Mouse (Mus musculus): ENCODE data around the gene Olfr49. TPM values are rescaled to one million over a fixed set of nuclear protein-coding genes. Genes with fewer than 3 reads are reported as not detected.

Gene Olfr49
- total RNA-seq, 2 experiments from 2014 or later = not detected

DNA sequence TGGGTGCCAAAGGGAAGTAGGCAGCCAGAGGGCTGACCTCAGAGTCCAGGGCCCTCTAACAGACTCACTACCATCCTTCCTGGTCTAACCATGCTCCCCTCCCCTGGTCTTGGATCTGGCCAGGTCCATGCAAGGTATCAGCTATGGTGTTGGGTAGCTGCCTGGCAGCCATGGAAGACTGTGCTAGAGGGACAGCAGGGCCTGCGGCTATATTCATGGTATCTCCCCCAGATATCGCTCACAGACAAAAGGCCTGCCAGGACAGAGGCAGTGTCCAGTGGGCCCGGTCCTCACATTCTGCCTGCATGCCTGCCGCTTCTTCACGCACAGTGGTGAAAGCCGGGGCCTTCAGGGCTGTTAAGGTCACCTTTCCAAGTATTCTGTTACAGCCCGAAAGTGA is 20.5 kb downstream of the Olfr49 start:
- intact Hi-C loops (cut with DNase I) = no loop called here

GRCm38 (mm10) chr14:54263099-54263498 is 21.6 kb downstream of the Olfr49 start:
- intact Hi-C loops (cut with DNase I) = no loop called here
- DNase-seq (ENCODE audit: extremely low spot score in 1 of 2, low spot score in 2 of 2) = no peak

More for the DNA sequence above, 20.5 kb downstream of the Olfr49 start:
- DNase-seq (ENCODE audit: extremely low spot score in 1 of 2, low spot score in 2 of 2) = no peak

DNA sequence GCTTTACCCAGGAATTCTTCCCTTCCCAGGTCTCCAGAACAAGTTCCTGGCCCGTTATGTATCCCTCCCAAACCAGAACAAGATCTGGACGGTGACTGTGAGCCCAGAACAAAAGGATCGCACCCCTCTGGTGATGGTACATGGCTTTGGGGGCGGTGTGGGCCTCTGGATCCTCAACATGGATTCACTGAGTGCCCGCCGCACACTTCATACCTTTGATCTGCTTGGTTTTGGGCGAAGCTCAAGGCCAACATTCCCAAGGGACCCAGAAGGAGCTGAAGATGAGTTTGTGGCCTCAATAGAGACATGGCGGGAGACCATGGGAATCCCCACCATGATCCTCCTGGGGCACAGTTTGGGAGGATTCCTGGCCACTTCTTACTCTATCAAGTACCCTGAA is 22.1 kb downstream of the Olfr49 start:
- DNase-seq (ENCODE audit: extremely low spot score in 1 of 2, low spot score in 2 of 2) = no peak

GRCm38 (mm10) chr14:54261386-54261785 is 23.4 kb downstream of the Olfr49 start:
- intact Hi-C loops (cut with DNase I) = no loop called here
- DNase-seq (ENCODE audit: extremely low spot score in 1 of 2, low spot score in 2 of 2) = no peak

More for the DNA sequence above, 22.1 kb downstream of the Olfr49 start:
- intact Hi-C loops (cut with DNase I) = no loop called here

- no peak for DNase-seq (ENCODE audit: extremely low spot score in 1 of 2, low spot score in 2 of 2)
- intact Hi-C loops (cut with DNase I) = no loop called here
Measured at GRCm38 (mm10) chr14:54260196-54260595, 24.5 kb downstream of the Olfr49 start.

- DNase-seq (ENCODE audit: extremely low spot score in 1 of 2, low spot score in 2 of 2) = no peak
- intact Hi-C loops (cut with DNase I) = no loop called here
Measured at GRCm38 (mm10) chr14:54259722-54260085, 25.0 kb downstream of the Olfr49 start.

DNA sequence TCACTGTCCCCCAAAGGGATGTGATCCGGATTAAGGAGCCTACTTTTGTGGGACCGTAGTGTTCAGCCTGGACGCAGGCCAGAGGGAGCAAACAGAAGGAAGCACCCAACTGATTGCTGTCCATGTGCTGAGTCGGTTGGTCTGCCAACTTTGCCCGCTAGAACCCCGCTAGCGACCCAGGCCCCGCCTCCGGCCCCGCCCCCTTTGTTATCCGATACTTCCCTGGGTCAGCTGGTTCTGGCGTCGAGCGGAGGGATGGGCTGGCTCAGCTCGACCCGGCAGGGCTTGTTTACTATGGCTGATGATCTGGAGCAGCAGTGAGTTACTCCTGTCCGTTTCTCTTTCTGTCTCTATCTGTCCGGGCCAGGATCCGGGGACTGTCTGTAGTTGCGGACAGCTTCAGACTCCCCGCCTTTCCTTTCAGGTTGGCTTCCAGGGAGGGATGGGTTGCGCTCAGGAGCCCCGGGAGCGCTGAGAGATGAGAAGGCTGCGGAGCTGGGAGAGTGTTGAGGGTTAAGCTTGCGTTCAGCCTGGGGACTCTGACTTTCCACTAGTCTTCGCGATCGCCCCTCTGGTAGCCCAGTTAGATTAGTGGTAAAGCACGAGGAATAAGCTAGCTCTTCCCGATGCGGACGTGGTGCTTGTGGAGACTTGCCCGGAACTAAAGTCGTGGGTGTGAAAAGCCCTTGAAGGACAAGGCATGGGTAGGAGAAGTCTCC is 25.6 kb downstream of the Olfr49 start:
- intact Hi-C loops (cut with DNase I) = no loop called here
- DNase-seq (ENCODE audit: extremely low spot score in 1 of 2, low spot score in 2 of 2) = peak; percentile 73 to 96

DNA sequence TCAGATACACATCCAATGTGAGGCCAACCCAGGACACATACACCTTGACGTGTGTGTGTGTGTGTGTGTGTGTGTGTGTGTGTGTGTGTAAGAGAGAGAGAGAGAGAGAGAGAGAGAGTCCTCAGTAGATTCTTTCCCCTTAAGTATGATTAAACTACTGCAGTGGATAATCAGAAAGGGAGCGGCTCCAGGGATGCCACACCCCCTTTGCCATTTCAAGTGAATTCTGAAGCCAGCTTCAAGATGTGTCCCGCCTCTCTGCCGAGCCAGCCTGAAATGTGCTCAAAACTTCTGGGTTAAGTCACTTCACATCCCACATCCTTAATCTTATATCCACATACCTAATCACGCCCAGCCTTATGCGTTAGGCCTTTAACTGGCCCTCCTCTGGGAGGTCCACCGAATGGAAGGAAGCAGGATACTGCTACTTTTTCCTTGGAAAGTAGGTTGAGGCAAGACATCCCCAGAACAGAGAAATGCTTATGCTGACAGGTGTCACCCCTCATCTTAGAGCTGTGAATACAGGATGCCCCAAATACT is 26.5 kb downstream of the Olfr49 start:
- no peak for DNase-seq (ENCODE audit: extremely low spot score in 1 of 2, low spot score in 2 of 2)
- intact Hi-C loops (cut with DNase I) = no loop called here

GRCm38 (mm10) chr14:54254670-54255202 is 30.0 kb downstream of the Olfr49 start:
- DNase-seq (ENCODE audit: extremely low spot score in 1 of 2, low spot score in 2 of 2) = no peak
- intact Hi-C loops (cut with DNase I) = loop anchor here (5.0 kb wide), 1 partner anchor 108 kb away; the partner anchor contains the start of gene Oxa1l

DNA sequence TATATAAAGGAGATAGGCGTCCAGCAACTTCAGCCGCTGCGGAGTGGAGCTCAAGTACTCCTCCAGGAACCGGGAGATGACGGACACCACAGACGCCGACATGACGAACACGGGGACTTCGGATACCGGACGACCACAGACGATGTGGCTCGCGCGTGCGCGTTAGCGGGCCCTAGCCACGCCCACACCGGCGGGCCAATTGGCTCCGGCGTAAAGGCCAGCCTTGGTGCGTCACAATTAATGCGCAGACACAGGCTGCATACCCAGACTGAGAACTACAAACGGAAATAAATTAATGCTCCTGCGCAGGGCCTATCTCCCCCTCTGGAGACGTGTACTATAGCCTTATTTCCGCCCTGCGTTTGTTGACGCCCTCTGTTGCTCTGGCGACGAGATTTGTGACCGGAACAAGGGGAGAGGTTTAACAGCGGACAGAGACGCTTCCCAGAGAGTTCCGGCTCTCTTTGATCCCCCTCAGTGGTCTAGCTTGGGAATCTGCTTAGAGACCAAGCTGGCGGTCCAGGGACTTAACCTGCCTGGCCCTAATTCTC is 30.9 kb downstream of the Olfr49 start, which contains the start of the genes Dad1 and Abhd4:
Gene Dad1 (minus strand): TSS at position 364 of the 551 bp plus-strand sequence.
Gene Abhd4 (plus strand): TSS at position 448 of the 551 bp plus-strand sequence.
- DNase-seq (ENCODE audit: extremely low spot score in 1 of 2, low spot score in 2 of 2) = peak; percentile 95 to 98
- intact Hi-C loops (cut with DNase I) = loop anchor here (5.0 kb wide), 1 partner anchor 108 kb away; the partner anchor contains the start of gene Oxa1l

- no peak for DNase-seq (ENCODE audit: extremely low spot score in 1 of 2, low spot score in 2 of 2)
- intact Hi-C loops (cut with DNase I) = loop anchor here (5.0 kb wide), 1 partner anchor 112 kb away; the partner anchor contains the start of gene Oxa1l
Measured at GRCm38 (mm10) chr14:54250122-54250521, 34.6 kb downstream of the Olfr49 start.

GRCm38 (mm10) chr14:54249326-54249725 is 35.4 kb downstream of the Olfr49 start:
- intact Hi-C loops (cut with DNase I) = no loop called here

DNA sequence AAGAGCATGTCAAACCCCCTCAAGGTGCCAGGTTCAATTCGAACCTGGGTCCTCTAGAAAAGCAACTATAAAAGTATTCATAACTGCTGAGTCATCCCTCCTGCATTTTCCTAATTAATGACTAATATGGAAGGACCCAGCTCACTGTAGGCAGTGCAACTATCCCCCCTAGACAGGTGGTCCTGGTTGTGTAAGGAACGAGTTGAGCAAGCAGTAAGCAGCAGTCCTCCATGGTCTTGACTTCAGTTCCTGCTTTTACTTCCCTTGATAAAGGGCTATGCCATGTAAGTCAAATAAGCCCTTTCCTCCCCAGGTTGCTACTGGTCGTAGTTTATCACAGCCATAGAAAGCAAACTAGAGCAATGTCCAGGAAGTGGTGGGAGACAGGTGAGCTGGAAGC is 38.5 kb downstream of the Olfr49 start:
- no peak for DNase-seq (ENCODE audit: extremely low spot score in 1 of 2, low spot score in 2 of 2)
- intact Hi-C loops (cut with DNase I) = no loop called here

More at GRCm38 (mm10) chr14:54249326-54249725, 35.4 kb downstream of the Olfr49 start:
- no peak for DNase-seq (ENCODE audit: extremely low spot score in 1 of 2, low spot score in 2 of 2)

DNA sequence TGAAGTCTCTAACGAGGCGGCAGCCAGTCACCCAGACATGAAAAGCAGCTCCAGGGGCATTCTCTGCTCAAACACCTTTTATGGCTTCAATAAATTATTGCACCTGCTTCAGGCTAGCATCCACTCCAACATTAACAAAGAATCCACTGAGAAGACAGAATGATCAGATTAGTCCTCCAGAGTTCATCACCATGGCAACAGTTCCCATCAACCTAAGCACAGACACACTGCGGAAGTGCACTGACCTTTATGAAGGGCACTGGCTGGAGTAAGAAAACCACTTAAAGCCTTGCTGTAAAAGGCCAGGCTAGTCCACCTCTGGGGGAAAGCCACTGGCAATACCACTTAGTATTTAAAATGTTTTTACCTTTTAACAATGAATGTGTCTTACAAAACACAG is 40.6 kb downstream of the Olfr49 start:
- DNase-seq (ENCODE audit: extremely low spot score in 1 of 2, low spot score in 2 of 2) = no peak
- intact Hi-C loops (cut with DNase I) = no loop called here

DNA sequence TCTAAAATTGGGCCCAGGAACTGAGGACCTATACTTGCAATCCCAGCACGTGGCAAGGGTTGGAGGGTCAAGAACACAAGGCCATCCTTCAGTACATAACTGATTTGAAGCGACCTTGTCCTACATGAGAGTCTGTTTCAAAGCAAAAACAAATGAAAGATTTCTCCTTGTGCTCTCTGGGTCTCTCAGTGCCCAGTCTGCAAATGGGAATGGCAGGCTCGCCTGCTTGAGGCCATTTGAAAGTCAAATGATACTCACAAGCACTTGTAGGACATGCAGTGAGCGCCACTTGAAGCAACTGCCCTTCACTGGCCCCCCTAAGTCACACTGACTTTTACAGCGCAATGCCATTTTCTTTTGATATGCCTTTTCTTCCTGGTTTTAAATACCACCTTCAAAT is 44.2 kb downstream of the Olfr49 start:
- no peak for DNase-seq (ENCODE audit: extremely low spot score in 1 of 2, low spot score in 2 of 2)
- intact Hi-C loops (cut with DNase I) = no loop called here

- peak; percentile 64 to 89 for DNase-seq (ENCODE audit: extremely low spot score in 1 of 2, low spot score in 2 of 2)
- intact Hi-C loops (cut with DNase I) = no loop called here
Measured at GRCm38 (mm10) chr14:54239002-54239736, 45.6 kb downstream of the Olfr49 start.

- DNase-seq (ENCODE audit: extremely low spot score in 1 of 2, low spot score in 2 of 2) = no peak
- intact Hi-C loops (cut with DNase I) = no loop called here
Measured at GRCm38 (mm10) chr14:54236881-54237280, 47.9 kb downstream of the Olfr49 start.

DNA sequence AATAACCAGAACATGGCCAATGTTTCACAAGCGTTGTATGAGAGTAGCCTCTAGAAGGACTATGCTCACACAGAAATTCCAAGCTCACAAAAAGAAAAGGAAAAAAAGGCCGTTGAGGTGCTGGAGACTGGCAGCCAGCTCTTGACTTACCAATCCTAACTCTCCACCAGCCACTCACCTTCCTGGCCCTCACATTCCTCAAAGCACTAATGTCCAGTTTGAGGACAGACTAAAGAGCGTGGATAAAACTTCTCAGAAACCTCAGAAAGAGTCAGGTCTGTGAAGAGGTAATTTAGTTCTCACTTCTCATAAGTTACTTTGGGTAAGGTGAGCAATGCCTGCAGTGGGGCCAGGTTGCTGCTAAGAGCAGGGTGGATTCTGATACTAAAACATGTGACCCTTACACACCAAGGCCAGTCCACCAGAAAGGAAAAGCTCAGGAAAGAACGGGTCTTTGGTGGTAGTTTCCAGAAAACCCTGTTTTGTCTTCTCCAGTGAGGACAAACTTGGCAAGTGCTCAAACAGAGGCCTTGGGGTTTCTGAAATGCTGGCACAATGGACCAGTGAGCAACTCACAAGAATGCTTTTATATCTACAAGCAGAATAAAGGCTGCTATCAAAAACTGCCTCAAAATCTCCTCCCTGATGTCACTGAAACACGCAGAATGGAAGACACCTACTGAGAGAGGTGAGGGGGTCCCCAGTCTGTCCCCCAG is 48.8 kb downstream of the Olfr49 start:
- intact Hi-C loops (cut with DNase I) = no loop called here

More for the DNA sequence above, 48.8 kb downstream of the Olfr49 start:
- DNase-seq (ENCODE audit: extremely low spot score in 1 of 2, low spot score in 2 of 2) = no peak

All from left cerebral cortex, postnatal 10 days (tissue).